Mouse (Mus musculus) CH12.LX (cell line): Measurements from ENCODE around the gene Zfhx3.

Experiments used
- CTCF ChIP-seq, 2 experiments: IDR thresholded peaks in 1 of 2; conservative IDR thresholded peaks in 1 of 2; 2 replicates each; pipeline ENCODE4 v1.5.1; 2011 to 2012; ENCODE audit warnings: low read depth in 2 of 2, low read length in 2 of 2, improper control_type of control experiment in 1 of 2, inconsistent platforms in 1 of 2, mild to moderate bottlenecking in 1 of 2, moderate library complexity in 1 of 2
- ETS1 ChIP-seq: conservative IDR thresholded peaks from 2 replicates; pipeline ENCODE4 v1.6.1; 2012; ENCODE audit warnings: low read depth, mild to moderate bottlenecking, inconsistent platforms, low read length, improper control_type of control experiment, moderate library complexity
- MYC ChIP-seq: IDR thresholded peaks from 2 replicates; pipeline ENCODE4 v1.6.1; 2011; ENCODE audit warnings: low read depth, mild to moderate bottlenecking, improper control_type of control experiment, low read length
- NELFE ChIP-seq: IDR thresholded peaks from 2 replicates; pipeline ENCODE4 v1.6.1; 2011; ENCODE audit warnings: low read depth, low read length, improper control_type of control experiment
- POLR2A ChIP-seq: IDR thresholded peaks from 2 replicates; pipeline ENCODE4 v1.6.1; 2011; ENCODE audit warnings: low read depth, mild to moderate bottlenecking, improper control_type of control experiment, low read length

- TF ChIP-seq MYC (no peak), POLR2A (no peak), ETS1 (no peak), NELFE (no peak), CTCF (conservative IDR thresholded peaks at IDR 0.05 in 1 of 2, IDR thresholded peaks at IDR 0.05 in 1 of 2; ENCODE audit: low read depth in 2 of 2, low read length in 2 of 2) (no peak)
These were observed 752.1 kb downstream of the Zfhx3 start for GRCm38 (mm10) chr8:108694516-108694915.
